Mouse (Mus musculus): ENCODE measurements around the gene Spdye4c. TPM values are rescaled to one million over a fixed set of nuclear protein-coding genes. Genes with fewer than 3 reads are reported as not detected.

Spdye4c gene
- polyA plus RNA-seq, 1 experiment from 2014 or later, result not detected

GRCm38 (mm10) chr2:128611178-128611577 is 20.2 kb downstream of the Spdye4c start:
- no peaks in the 10 kb centered on the region for H3K9me3 ChIP-seq (replicated peaks)
- no peak overlapping the region for H3K4me3 ChIP-seq (replicated peaks)
- H3K36me3 ChIP-seq (replicated peaks), result peaks cover 49% of the 10 kb centered on the region
- H3K4me1 ChIP-seq (replicated peaks), result peaks cover 11% of the 10 kb centered on the region; the same call in 1 of the 2 replicates
- no peaks in the 10 kb centered on the region for H3K27me3 ChIP-seq
- whole genome bisulfite sequencing (ENCODE audit: insufficient replicate concordance), result 78% methylated on average over 8 of the region's 8 CpGs
- H3K9ac ChIP-seq, result no peak overlapping the region
- no peak overlapping the region for H3K4me2 ChIP-seq
- 0 out of 2 replicates have a peak overlapping the region, but pooled peaks have one; percentile 64 for H3K27ac ChIP-seq (replicated peaks)
- no peak for ATAC-seq (ENCODE audit: insufficient read depth)

- Histone ChIP-seq H3K27ac (replicated peaks) (peak overlapping the region; percentile 64), H3K4me1 (replicated peaks) (peaks cover 11% of the 10 kb centered on the region; the same call in 1 of the 2 replicates), H3K4me3 (replicated peaks) (no peak overlapping the region), H3K9ac (no peak overlapping the region), H3K36me3 (replicated peaks) (peaks cover 58% of the 10 kb centered on the region), H3K27me3 (no peaks in the 10 kb centered on the region), H3K9me3 (replicated peaks) (no peaks in the 10 kb centered on the region), H3K4me2 (no peak overlapping the region)
- WGBS (ENCODE audit: insufficient replicate concordance), result 73% methylated on average over 7 of the region's 7 CpGs
- peak; percentile 78 for ATAC-seq (ENCODE audit: insufficient read depth)
Measured at GRCm38 (mm10) chr2:128612275-128612674, 21.3 kb downstream of the Spdye4c start.

DNA sequence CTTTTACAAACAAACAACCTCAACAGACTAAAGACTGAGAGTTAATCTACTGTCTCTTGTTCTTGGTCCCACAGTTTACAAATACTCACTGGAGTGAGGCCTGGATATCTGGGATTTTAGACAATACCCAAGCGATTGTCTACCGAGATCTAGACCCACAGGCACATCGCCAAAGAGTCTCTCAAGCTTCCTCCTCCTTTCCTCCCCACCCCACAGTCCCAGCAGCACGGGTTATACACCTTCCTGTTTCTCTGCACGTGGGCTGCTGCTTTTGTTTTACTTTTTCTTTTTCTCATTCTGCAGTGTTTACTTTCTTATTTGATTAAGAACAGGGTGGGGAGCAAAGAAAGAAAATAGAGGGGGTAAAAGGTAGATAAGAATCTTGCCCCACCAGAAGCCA is 22.4 kb downstream of the Spdye4c start:
- no peak for ATAC-seq (ENCODE audit: insufficient read depth)
- Histone ChIP-seq H3K27ac (replicated peaks) (0 out of 2 replicates have a peak overlapping the region, but pooled peaks have one; percentile 33), H3K9me3 (replicated peaks) (no peaks in the 10 kb centered on the region), H3K36me3 (replicated peaks) (peaks cover 69% of the 10 kb centered on the region), H3K4me3 (replicated peaks) (no peak overlapping the region), H3K9ac (no peak overlapping the region), H3K27me3 (no peaks in the 10 kb centered on the region), H3K4me2 (no peak overlapping the region), H3K4me1 (replicated peaks) (peaks cover 11% of the 10 kb centered on the region; the same call in 1 of the 2 replicates)
- 43% methylated on average over 5 of the region's 5 CpGs for WGBS (ENCODE audit: insufficient replicate concordance)

GRCm38 (mm10) chr2:128615366-128615765 is 24.4 kb downstream of the Spdye4c start:
- ATAC-seq (ENCODE audit: insufficient read depth), result no peak
- no peaks in the 10 kb centered on the region for H3K9me3 ChIP-seq (replicated peaks)
- no peak overlapping the region for H3K9ac ChIP-seq
- H3K27me3 ChIP-seq, result no peaks in the 10 kb centered on the region
- H3K4me3 ChIP-seq (replicated peaks), result no peak overlapping the region
- H3K36me3 ChIP-seq (replicated peaks), result peaks cover 89% of the 10 kb centered on the region
- 79% methylated on average over 4 of the region's 4 CpGs for WGBS (ENCODE audit: insufficient replicate concordance)
- H3K4me2 ChIP-seq, result no peak overlapping the region
- peaks cover 9% of the 10 kb centered on the region; the same call in 1 of the 2 replicates for H3K4me1 ChIP-seq (replicated peaks)
- H3K27ac ChIP-seq (replicated peaks), result no peak overlapping the region

DNA sequence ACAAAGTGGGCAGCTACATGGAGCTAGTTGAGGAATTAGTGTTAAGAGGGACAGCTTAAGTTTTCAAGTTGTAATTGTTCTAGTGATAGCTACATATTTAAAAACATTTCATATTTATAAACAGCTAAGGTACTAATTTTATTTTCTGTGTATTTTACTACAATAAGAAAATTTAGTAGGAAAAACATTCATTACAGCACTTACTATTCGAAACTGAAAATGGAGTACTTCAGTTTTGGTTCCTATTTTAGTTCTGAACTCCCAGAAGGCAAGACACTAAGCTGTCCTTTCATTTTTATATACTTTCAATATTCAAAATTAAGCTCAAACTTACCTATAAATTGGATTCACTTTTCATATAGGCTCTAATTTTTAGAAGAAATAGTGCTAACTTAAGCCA is 29.6 kb downstream of the Spdye4c start:
- H3K27ac ChIP-seq (replicated peaks), result no peak overlapping the region
- peaks cover 87% of the 10 kb centered on the region for H3K36me3 ChIP-seq (replicated peaks)
- no peaks in the 10 kb centered on the region for H3K4me1 ChIP-seq (replicated peaks)
- no peak overlapping the region for H3K4me2 ChIP-seq
- no peak overlapping the region for H3K4me3 ChIP-seq (replicated peaks)
- H3K9ac ChIP-seq, result no peak overlapping the region
- no peak for ATAC-seq (ENCODE audit: insufficient read depth)
- WGBS (ENCODE audit: insufficient replicate concordance), result 87% methylated on average over 1 of the region's 1 CpGs
- H3K27me3 ChIP-seq, result no peaks in the 10 kb centered on the region
- H3K9me3 ChIP-seq (replicated peaks), result no peaks in the 10 kb centered on the region

Other genes starting within 250 kb of the Spdye4c start
- 23.4 and 24.6 TPM in 2 replicates for gene Anapc1, start 96.2 kb downstream of the Spdye4c start, polyA plus RNA-seq (2015; fragmentation: Nextera tagmentation; extraction: Ambion mirVana)
- 5.3 and 5.9 TPM in 2 replicates for gene Mertk, start 107.7 kb downstream of the Spdye4c start, polyA plus RNA-seq (2015; fragmentation: Nextera tagmentation; extraction: Ambion mirVana)
- 8.7 and 8.8 TPM in 2 replicates for gene Tmem87b, start 226.9 kb downstream of the Spdye4c start, polyA plus RNA-seq (2015; fragmentation: Nextera tagmentation; extraction: Ambion mirVana)